Mouse (Mus musculus): Measurements from ENCODE around the gene Rbfox3.

Gene Rbfox3

DNA sequence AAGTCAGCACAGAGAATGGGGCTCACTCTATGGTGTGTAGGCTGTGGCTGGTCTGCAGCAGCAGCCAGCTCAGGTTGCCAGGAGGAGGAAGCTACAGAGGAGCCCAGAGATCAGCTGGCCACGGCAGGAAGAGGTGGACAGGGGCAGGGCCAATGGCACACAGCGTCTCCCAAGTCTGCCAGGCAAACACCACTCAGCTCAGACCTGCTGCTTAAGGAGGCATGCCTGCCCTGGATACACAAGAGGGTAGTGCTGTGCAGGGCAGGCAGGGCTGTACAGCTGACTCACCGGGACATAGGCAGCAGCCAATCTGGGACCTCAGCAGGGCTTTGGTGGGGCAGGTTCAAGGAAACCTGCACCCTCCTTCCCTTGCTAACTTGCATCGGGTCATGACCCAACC is 156.9 kb downstream of the Rbfox3 start:
- no peak for DNase-seq

DNA sequence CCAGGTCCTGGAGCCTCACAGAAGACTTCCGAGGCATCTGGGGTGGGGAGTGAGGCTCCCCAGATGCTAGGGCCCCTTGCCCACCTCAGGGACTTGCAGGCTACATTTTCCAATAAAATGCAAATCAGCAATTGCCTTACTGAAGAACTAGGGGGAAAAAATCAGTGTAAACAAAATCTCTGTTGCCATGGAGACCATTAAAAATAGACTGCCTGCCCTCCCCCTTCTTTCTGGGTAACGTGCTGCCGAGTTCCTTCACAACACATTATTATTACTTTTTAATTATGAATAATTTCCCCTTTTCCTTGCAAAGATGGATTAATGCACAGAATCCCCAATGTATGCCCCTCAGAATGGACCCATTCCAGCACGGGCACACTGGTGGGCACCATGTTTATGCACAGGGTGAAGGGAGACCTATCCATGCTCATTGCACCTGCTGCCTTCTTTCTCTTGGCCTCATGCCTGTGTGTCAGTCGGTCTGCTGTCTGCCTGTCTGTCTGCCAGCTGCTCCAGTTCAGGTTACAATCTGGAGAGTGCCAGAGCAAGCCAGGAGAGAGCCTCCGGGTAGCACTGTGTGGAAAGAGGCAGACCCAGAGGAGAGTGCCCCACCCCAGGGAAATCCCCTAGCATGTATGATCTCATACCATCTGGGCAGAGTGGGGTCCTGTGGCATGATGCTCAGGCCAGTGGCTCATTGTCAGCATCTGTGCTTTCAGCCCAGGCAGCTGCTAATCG is 159.3 kb downstream of the Rbfox3 start:
- DNase-seq: no peak

DNA sequence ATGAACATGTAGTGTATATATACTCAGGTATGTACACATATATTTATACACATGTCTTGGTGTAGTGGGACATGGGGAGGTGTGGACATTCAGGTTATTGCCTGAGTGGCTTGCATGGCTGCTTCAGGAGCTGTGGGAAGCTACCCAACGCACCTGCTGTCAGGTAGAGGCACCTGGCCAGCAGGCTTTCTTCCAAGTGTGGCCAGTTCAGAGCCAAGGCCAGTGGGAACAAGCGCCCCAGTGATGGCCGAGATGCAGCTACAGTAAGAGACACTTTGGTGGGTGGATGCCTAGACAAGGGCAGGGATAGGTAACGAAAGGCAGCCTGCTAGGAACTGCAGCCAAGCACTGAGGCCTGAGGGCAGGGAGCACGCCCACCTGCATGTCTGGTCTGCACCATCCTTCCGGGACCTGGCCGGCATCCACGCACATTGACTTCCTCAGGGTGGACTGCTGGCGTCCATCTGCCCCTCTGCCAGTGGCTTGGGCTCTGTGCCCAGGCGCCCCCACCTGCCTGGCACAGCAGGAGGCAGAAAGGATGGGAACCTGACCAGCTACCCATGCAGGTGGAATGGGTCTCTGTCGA is 160.6 kb downstream of the Rbfox3 start:
- no peak for DNase-seq

DNA sequence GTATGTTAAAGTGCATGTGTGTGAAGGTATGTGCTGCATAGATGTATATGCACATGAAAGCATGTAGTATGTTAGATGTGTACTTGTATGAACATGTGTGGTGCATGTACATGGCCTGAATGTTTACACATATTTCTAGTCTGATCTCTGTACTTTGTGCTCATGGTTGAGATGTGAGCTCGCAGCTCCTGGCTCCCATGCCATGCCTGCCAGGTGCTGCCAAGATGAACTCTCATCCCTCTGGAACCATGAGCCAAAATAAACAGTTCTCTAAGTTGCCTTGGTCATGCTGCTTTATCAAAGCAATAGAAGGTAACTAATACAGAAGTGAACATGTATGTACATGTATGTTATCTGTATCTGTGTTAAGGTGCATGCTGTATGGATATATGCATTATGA is 161.9 kb downstream of the Rbfox3 start:
- DNase-seq: no peak

DNA sequence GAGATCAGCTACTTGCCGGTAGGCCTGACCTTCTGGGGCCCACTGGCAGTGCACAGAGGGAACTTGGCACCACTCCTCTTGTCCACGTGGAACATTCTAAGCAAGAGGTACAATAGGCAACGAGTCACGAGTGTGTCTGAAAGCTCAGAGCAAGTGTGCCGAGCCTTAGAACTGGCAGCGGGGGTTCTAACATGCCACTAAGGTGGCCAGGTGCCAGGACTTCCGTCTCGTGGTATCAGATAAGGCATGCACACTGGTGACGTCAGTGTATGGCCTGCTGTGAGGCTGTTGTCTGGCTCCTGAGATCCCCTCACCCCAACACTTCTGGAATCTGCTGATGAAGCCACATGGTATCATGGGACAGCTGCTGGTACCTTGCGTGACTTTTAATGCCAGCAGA is 162.8 kb downstream of the Rbfox3 start:
- DNase-seq: no peak

DNA sequence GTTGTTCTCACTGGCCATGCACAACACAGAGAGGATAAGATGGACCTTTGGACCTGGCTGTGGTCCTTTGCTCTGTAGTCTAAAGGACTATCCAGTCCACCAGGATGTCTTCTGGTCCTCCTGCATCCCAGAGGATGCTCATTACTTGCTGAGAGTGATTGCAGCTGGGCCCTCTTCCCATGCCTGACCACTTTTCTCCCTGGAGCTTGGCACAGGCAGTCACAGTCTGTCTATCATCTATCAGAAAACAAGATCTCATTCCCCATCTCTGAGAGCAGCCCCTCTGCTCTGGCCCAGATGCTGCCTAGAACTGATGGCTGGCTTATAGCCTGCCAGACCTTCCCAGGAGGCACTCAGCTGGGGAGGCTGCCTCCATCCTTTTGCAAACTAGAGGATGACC is 166.1 kb downstream of the Rbfox3 start:
- no peak for DNase-seq

DNA sequence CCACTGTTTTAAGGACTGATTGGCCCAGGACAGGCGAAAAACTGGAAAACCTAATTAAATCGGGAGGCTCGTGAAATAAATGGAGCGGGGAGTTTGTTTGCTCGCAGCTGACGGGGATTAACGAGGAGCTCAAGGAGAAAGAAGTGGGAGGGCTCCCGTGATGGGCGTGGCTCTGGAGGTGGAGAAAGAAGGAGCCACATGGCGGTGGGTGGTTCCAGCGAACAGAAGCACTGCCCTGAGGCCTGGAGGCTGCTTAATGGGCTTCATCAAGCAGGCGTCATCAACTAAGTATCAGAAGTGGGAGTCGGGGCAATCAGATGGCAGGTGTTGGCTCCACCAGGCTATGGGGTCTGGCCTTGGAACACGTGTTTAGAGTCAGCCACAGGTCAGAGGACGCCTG is 166.6 kb downstream of the Rbfox3 start:
- DNase-seq: peak; percentile 76 to 82

DNA sequence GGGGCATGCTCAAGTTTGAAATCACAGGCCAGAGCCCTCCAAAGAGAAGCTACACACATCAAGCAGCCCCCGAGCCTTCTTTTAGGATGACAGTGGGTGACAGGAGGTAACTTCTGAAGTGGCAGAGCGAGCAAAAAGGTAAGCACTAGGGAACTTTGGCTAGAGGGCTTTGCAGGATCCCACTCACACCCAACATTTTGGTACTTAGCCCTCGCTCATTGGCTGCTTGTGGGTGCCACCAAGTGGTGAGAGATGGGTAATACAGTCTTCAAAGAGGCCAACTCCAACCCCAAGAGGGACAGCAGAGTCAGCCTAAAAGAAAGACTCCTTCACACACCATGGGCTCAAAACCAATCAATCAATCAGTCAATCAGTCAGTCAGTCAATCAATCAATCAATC is 168.6 kb downstream of the Rbfox3 start:
- peak; percentile 48 to 63 for DNase-seq

DNA sequence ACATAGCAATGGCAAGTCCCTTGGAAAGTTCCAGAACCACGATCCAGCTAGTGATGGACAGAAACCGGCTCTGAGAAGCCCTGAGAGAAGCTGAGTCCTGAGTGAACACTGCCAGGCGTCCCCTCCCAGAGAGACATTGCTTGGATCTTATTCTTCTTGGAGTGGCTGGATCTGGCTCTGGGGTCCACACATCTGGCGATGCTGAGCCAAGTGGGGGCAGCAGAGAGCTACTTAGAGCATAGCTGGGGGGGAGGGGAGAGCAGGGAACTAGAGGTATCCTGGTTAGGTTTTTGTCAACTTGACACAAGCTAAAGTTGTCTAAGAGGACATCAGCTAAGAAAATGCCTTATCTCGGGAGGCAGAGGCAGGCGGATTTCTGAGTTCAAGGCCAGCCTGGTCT is 170.1 kb downstream of the Rbfox3 start:
- DNase-seq: peak; percentile 61

DNA sequence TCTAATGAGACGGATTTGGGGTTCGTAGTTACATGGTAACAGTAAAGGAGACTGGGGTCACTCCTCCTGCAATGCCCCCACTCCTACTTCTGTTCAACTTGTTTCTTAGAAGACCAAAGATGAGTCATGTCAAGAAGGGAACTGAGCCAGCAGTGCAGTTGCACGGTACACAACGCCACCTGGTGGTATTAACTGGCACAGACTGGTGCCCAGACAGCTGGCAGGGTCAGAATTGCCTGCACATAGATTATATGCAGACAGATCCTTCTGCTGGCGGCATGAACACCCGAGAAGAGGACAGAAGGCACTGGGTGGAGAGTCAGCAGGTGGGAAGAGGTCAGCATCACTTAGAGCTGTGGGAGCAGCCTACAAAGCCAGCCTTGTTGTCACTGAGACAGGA is 171.4 kb downstream of the Rbfox3 start:
- peak; percentile 80 to 82 for DNase-seq

DNA sequence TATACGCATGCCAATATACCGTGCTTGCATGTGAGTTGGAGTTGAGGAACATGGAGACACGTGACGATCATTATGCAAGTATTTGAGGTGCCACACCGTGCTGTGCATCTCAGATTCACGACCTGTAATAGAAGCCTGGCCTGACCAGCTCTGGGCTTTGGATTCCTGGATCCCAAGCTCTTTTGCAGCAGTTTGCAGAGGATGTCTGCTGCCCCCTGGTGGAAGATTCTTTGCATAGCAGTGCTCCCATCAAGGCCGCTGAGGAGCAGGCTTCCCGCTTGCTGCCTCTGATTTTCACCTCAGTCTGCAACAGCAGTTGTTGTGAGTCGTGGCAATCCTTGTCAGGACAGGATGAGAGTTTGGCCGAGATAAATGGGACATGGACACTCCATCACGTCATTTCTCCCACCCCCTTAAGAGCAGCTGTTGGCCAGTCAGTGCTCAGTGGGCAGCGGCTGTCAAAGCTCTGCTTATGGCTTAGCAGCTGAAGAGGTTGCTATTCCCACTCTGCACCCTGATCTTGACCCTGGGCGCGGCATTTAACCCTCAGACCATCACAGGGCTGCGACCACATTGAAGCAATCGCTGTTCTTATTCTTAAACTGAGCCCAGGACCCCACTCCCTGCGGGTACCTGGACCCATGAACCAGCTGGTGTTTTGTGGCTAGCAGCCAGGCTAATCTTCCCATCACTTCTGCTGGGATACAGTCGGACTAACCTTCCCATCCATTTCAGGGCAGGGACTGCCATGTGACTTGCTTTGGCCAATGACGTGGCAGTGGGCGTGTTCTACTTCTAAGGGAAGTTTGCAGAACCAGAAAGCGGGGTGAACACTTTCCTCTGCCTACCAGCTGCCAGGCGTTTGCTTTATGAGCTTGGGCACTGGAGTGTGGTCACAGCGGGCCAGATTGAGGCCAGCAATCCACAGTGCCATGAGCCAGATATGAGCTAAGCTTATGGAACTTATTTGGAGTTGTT is 172.3 kb downstream of the Rbfox3 start:
- peak; percentile 86 to 89 for DNase-seq

DNA sequence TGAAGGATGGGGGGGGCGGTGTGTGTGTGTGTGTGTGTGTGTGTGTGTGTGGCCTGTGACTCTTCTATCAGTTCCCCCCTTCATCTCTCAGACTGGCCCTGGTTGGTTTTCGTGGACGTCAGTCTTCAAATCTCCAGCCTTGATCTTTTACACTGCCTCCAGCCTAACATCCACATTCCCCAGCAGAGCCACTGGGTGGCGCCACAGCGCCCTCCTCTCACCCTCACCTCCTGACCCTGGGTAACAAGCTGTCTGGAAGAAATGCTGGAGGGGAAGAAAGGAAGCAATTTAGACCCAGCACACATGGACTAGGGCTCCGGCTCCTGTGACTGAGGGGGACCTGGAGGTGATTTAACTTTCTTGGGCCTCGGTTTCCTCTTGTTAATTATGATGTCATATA is 173.1 kb downstream of the Rbfox3 start:
- DNase-seq: peak in 1 of 2 experiments; percentile 20

DNA sequence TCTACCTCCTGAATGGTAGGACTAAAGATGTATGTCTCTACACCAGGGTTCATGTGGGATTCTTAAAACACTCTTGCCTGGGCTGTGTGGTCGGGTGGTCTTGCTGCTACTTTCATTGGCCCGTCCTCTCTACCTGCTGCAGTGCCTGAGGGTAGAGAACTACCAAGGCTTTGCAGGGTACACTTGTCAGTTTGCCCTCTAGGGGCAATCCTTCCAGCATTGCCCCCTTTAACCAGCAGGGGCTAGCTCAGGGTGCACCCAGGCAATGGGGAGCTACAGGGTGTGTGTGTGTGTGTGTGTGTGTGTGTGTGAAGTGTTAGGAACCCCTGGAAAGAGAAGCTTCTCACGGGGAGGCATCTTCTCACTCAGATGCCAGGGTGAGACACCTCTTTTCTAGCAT is 173.6 kb downstream of the Rbfox3 start:
- DNase-seq: peak; percentile 21 to 32

DNA sequence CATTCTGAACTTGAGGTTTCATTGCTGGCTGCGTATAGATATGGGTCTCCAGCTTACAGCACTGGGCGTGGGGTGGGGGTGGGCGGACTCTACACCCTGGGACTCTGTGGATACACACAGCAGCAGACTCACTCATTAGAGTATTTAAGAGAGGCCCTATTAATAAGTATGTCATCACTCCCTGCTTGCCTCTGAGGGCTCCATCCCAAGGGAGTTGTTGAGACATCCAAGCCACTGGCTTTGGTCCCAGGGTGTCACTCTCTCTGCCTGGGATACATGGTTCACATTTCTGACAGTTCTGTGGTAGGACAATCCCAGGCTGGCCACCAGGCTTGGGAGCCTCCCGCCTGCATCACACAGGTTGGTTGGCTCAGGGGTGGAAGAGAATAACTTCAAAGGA is 174.4 kb downstream of the Rbfox3 start:
- no peak for DNase-seq

DNA sequence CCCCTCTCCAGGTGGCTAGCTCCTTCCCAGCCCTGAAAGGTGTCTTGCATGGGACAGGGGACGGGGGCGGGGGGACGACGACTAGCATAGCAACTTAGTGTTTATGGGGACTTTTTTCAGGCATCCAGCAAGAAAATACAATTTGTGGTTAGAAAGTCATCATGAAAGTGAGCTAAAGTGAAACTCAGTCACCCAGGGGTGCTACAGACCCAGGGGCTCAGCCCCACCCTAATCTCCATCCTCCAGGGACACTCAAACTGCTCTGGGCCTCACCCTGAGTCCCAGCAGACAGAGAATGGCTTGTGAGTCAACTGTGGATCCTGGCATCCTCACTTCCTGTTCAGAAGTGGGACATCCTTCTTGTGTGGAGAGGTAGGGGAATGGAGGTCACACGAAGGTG is 179.7 kb downstream of the Rbfox3 start:
- no peak for DNase-seq

DNA sequence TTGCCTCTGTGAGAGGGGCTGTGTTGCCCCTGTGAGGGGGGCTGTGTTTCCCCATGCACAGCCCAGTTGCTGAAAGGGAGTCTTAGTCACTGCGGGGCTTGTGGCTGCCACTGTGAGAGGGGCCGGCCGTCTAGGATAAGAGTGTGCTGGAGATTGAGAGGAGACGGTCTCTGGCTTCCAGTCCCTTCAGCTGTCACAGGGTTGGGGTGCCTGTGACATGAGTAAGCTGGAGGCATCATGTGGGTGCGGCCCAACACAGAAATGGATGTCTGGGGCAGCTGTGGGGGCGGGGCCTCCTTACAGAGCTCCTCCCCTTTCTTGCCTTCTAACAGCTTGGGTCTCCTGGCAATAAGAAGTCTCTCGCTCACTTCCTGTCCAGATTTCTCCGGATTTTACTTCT is 182.0 kb downstream of the Rbfox3 start:
- peak; percentile 70 to 78 for DNase-seq

DNA sequence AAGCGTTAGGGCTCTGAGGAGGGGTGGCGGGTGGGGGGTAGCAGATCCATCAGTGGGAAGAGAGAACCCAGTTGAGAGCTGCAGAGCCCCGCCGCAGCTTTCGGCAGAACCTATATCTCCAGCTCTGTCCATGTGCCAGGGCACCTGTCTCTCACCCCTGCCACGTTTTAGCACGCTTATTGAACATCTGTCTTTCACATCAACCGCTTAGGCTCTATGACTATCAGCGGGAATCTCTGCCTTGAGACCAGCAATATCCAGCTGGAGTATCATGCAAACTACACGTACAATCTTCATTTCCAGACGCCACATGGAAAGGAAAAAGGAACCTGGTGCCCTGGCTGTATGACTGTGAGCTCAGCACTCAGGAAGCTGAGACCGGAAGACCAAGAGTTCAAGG is 182.6 kb downstream of the Rbfox3 start:
- DNase-seq: no peak

DNA sequence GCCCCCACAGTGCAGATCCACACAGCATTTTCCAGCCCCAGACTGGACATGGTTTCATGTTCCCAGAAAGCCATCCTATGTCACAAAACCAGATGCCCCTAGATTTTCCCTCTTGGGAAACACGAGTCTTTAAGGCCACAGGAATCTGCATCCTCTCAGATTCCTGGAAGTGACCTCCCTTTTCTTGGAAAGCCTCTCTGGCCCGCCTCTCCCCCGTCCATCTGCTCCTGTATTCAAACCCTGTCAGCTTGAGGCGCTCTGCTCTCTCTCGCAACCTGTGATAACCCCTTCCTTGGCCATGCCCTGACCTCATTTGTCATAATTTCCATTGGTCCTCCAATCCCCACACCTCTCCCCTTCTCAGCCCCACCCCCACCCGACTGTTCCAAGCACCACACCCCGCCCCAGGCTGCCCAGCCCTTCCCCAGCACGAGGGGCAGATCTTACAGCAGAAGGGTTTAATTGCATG is 183.3 kb downstream of the Rbfox3 start:
- peak in 1 of 2 experiments; percentile 29 for DNase-seq

DNA sequence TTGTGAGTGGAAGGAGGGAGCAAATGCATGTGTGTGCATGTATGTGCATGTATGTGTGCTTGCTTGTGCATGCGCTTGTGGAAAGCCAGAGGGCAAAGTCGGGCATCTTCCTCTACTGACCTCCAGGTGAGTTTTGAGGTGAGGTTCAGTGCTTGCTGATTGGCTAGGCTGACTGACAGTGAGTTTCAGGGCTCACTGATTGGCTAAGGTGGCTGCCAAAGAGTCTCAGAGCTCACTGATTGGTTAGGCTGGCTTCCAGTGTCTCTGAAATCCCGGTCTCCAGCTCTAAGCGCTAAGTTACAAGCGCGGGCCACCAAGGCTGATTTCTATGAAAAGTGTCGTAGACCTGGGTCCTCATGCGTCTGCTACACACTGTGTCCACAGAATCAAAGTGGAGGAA is 185.0 kb downstream of the Rbfox3 start:
- no peak for DNase-seq

DNA sequence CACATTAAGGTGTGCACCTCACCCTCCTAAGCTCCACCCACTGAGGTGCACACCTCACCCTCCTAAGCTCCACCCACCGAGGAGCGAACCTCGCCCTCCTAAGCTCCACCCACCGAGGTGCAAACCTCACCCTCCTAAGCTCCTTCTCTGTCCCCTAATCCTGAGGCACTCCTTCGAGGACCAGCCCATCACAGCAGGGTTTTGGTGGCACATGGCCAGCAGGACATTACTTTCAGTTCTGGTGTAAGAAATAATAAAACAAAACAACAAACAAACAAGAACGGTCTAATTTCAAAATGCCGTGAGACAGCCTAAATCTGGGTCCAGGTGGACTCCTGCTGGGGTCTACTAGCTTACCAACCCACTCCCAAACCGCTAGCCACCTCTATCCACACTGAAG is 187.0 kb downstream of the Rbfox3 start:
- no peak for DNase-seq

DNA sequence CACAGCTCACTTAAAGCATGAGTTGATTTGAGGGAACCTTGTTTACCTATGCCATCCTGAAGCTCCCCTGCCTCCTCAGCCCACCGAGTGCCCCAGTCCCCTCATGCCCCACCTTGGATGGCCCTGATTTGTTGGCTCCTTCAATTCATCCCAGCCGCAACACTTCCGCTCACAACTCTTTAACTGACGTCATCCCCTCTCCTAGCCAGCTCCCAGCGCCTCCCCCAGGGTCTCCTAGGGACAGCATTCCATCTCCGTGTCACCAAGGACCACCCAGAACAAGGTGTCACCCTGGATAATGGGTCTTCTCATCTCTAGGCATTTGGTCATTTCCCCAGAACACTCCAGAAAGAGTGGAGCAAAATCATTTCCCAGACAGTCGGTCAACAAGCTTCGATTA is 188.2 kb downstream of the Rbfox3 start:
- DNase-seq: no peak

DNA sequence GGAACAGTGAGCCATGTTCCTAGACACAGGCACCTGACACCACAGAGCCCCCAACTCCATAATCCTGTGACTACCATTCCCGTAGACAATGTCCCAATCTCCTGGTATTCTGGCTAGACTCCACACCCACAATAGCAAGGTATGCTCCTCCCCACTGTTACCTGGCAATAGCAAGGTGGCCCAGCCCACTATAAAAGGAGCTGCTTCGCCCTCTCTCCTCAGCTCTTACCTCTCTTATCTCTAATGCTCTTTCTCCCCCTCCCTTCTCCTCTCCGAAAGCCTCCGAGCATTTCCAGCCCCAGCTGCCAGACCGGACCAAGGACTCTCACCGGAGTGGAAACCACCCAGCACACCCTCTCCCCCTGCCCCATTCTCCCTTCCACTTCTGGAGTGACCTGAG is 189.5 kb downstream of the Rbfox3 start:
- no peak for DNase-seq

All from kidney, postnatal 4 days (tissue).